Mouse (Mus musculus): Measurements from ENCODE around the gene Higd1b.

GRCm38 (mm10) chr11:102832700-102833297, 2.9 kb upstream of the Higd1b start:
- TF ChIP-seq CTCF (conservative IDR thresholded peaks at IDR 0.05 in 1 of 2, IDR thresholded peaks at IDR 0.05 in 1 of 2; ENCODE audit: low read depth in 2 of 2, low read length in 2 of 2), result no peak
- no peak for TF ChIP-seq POLR2AphosphoS2 (IDR thresholded peaks at IDR 0.05; ENCODE audit: low read depth, low read length)
- no peak for TF ChIP-seq MAZ (IDR thresholded peaks at IDR 0.05; ENCODE audit: low read depth, low read length)
- TF ChIP-seq ZNF384 (IDR thresholded peaks at IDR 0.05; ENCODE audit: low read depth, low read length), result no peak
